In genomic region chr11:69981141-69981762, GRCm38 (mm10) we compare ENCODE assay signal across 8 mouse cellular contexts. TPM values are rescaled to one million over a fixed set of nuclear protein-coding genes. Genes with fewer than 3 reads are reported as not detected.
DNase-seq lines count a peak whose midpoint lies in the region; ATAC-seq and TF ChIP-seq lines count a peak whose summit lies in the region.

Gene Ctdnep1, plus strand, starts transcription at chr11:69981156.

- 0 out of 2 replicates have a peak, but pooled peaks cover 1% of the 10 kb centered on the region for H3K79me2 ChIP-seq in heart, adult 2 months (replicated peaks; ENCODE audit: control insufficient read depth, insufficient read depth, low read length)
- peaks cover 68% of the 10 kb centered on the region for H3K79me2 ChIP-seq in macrophage (ENCODE audit: inconsistent target)

- H3K4me3 ChIP-seq in heart, adult 2 months: peak within 1 kb of the TSS; percentile 85
- H3K4me3 ChIP-seq in macrophage (ENCODE audit: inconsistent target): peak within 1 kb of the TSS; percentile 97

- peaks cover 3% of the 10 kb centered on the region for H3K36me3 ChIP-seq in heart, adult 2 months (ENCODE audit: control insufficient read depth, insufficient read depth, low read length)
- H3K36me3 ChIP-seq in macrophage (ENCODE audit: inconsistent target): peaks cover 31% of the 10 kb centered on the region

- DNase-seq in frontal cortex, adult 2 months (ENCODE audit: extremely low spot score in 1 of 2, low spot score in 1 of 2): no peak
- no peak for DNase-seq in frontal cortex, postnatal 14 days (ENCODE audit: low spot score in 2 of 2)
- peak; percentile 76 for DNase-seq in CD4-positive helper T cell, adult 2 months (ENCODE audit: low read depth, low spot score)
- DNase-seq in heart, adult 2 months: no peak
- DNase-seq in kidney, postnatal 4 days: peak; percentile 45 to 60
- no peak for DNase-seq in frontal cortex, postnatal 36 days (ENCODE audit: low spot score in 2 of 2)

- H3K4me1 ChIP-seq in heart, adult 2 months (ENCODE audit: control insufficient read depth, insufficient read depth, low read length): peaks cover 5% of the 10 kb centered on the region

- no peak for ATAC-seq in common myeloid progenitor, adult 5-6 weeks (replicated peaks; ENCODE audit: low read depth, poor library complexity, severe bottlenecking)

- WGBS in heart, adult 2 months: under 1% methylated on average over 41 of the region's 43 CpGs
- 0% methylated on average over 41 of the region's 43 CpGs for WGBS in macrophage (ENCODE audit: missing documents)

- no peak for TF ChIP-seq POLR2A in heart, adult 2 months (IDR thresholded peaks at IDR 0.05; ENCODE audit: insufficient read depth, low read depth, low read length)

- no peaks in the 10 kb centered on the region for H3K27me3 ChIP-seq in heart, adult 2 months (ENCODE audit: control insufficient read depth, insufficient read depth, low read length)

- no peak for TF ChIP-seq EP300 in heart, adult 2 months (IDR thresholded peaks at IDR 0.05; ENCODE audit: insufficient read depth, low read depth, low read length)

- TF ChIP-seq CTCF in heart, adult 2 months (IDR thresholded peaks at IDR 0.05): no peak

- peak within 1 kb of the TSS; percentile 90 for H3K27ac ChIP-seq in heart, adult 2 months
- H3K27ac ChIP-seq in macrophage: peak within 1 kb of the TSS; percentile 70

- peak within 1 kb of the TSS; percentile 91 for H3K9ac ChIP-seq in heart, adult 2 months (ENCODE audit: low read depth, low read length)

- intact Hi-C loops in heart, adult 2 months (cut with DNase I): loop anchor here (2.0 kb wide), 1 partner anchor 14 kb away; the partner anchor contains the start of gene Phf23

RNA-seq across cellular contexts. Expression of gene Ctdnep1, which starts in this region (rescaled TPM):
- polyA plus RNA-seq in frontal cortex, adult 2 months (2012; rRNA removed): 117 and 133 TPM in 2 replicates
- total RNA-seq in common myeloid progenitor, adult 5-6 weeks (2017): 22.1 and 47.1 TPM in 2 replicates
- total RNA-seq in heart, adult 2 months (2021): 100 to 1,000 TPM; 143 to 144 TPM
- 138 and 190 TPM in 2 replicates for polyA plus RNA-seq in heart, adult 2 months (2012; rRNA removed)
- total RNA-seq in macrophage (2018; cell fraction: chromatin; rRNA removed): 10 to 100 TPM; 44.9 to 99.7 (median 80.2) TPM
- total RNA-seq in macrophage (2018; cell fraction: cytosol; rRNA removed): 100 to 1,000 TPM; 127 to 196 (median 168) TPM
- total RNA-seq in macrophage (2018; cell fraction: nucleus; rRNA removed): 100 to 1,000 TPM in 24 of 26 experiments, 10 to 100 TPM in 2; 92.4 to 166 (median 127) TPM
- 102 to 235 TPM (median 115 TPM) in 3 replicates for polyA plus RNA-seq in macrophage (2018)

Comparison
In these comparisons a context has a peak if more than half of its experiments do, and no peak if none do; other contexts are left out.
1. DNase-seq: peak in CD4-positive helper T cell, adult 2 months (single experiment) and kidney, postnatal 4 days (2 of 2); none in frontal cortex, adult 2 months (0 of 2), frontal cortex, postnatal 14 days (0 of 2), heart, adult 2 months (0 of 2) and frontal cortex, postnatal 36 days (0 of 2).